Comparison of ENCODE assay signal across 13 mouse cellular contexts in the genomic region with DNA sequence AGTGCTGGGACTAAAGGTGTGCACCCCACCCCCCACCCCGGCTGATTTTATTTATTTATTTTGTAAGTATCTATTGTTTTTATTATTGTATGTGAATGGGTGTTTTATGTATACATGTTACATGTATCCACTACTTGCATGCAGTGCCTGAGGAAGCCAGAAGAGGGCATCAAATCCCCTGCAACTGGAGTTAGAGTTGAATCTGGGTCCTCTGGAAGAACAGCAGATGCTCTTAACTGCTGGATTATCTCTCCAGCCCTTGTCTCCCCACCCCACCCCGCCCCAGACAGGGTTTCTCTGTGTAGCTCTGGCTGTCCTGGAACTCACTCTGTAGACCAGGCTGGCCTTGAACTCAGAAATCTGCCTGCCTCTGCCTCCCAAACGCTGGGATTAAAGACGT. TPM values are rescaled to one million over a fixed set of nuclear protein-coding genes. Genes with fewer than 3 reads are reported as not detected.
DNase-seq lines count a peak whose midpoint lies in the region; TF ChIP-seq lines count a peak whose summit lies in the region.
"Had no signal": no experiment of that assay in that cellular context is flagged by ENCODE, and none has a peak within 500 bp of the region (broad histone marks: within the 10 kb centered on the region; RNA-seq: fewer than 3 reads in every experiment).

No protein-coding gene starts in this region.

- no peaks in the 10 kb centered on the region for H3K36me3 ChIP-seq in ES-E14 (ENCODE audit: control insufficient read depth, insufficient read depth, low read length, poor library complexity, severe bottlenecking)
- H3K36me3 ChIP-seq: neural tube, embryonic 15.5 days had no signal

- no peak overlapping the region for H3K27ac ChIP-seq in layer of hippocampus, adult 2 months
- no peak overlapping the region for H3K27ac ChIP-seq in ES-E14 (ENCODE audit: insufficient read depth, low read depth, low read length, poor library complexity, severe bottlenecking)
- H3K27ac ChIP-seq: lung, embryonic 15.5 days; neural tube, embryonic 15.5 days had no signal

- no peak overlapping the region for H3K4me3 ChIP-seq in layer of hippocampus, adult 2 months
- H3K4me3 ChIP-seq in ES-E14 (ENCODE audit: insufficient read depth in 1 of 2, low read depth in 1 of 2, low read length in 2 of 2, poor library complexity in 1 of 2, severe bottlenecking in 1 of 2), result no peak overlapping the region
- H3K4me3 ChIP-seq: lung, embryonic 15.5 days; neural tube, embryonic 15.5 days had no signal

- no peak for DNase-seq in layer of hippocampus, adult 2 months (ENCODE audit: low spot score in 2 of 2)
- no peak for DNase-seq in layer of hippocampus, postnatal 10 days (ENCODE audit: low spot score in 2 of 2)
- peak; percentile 38 for DNase-seq in ES-E14 (ENCODE audit: low read depth, low spot score)
- peak; percentile 12 for DNase-seq in c-Kit-negative CD71-positive TER-119-positive erythroid progenitor cells, embryonic 14.5 days (ENCODE audit: low read depth, low spot score)
- peak; percentile 32 to 45 for DNase-seq in thymus, postnatal 10 days (ENCODE audit: low spot score in 2 of 2)
- no peak for DNase-seq in ovary, adult 18-20 months (ENCODE audit: low spot score)
- DNase-seq in spleen, adult 12 weeks (ENCODE audit: low spot score), result no peak
- DNase-seq: adrenal gland, postnatal 14 days; cerebellum, adult 11 months; heart, postnatal 4 days; kidney, adult 18-20 months had no signal

- TF ChIP-seq CTCF in layer of hippocampus, adult 2 months (conservative IDR thresholded peaks at IDR 0.05), result peak; percentile 52

- H3K9ac ChIP-seq in ES-E14 (ENCODE audit: insufficient read depth, low read depth, low read length, poor library complexity, severe bottlenecking), result no peak overlapping the region
- H3K9ac ChIP-seq: lung, embryonic 15.5 days; neural tube, embryonic 15.5 days had no signal

- 0 out of 4 replicates have a peak, but pooled peaks cover 0 to 2% of the 10 kb centered on the region in 2 experiments for H3K4me1 ChIP-seq in ES-E14 (ENCODE audit: control insufficient read depth in 2 of 2, insufficient read depth in 2 of 2, low read length in 2 of 2, poor library complexity in 1 of 2)
- H3K4me1 ChIP-seq: lung, embryonic 15.5 days had no signal

- in situ Hi-C loops in ES-E14 (cut with MboI; ENCODE audit: low sequenced_read_pairs in 2 of 2, unreplicated experiment in 2 of 2), result no loop called here

- no peaks in the 10 kb centered on the region for H3K9me3 ChIP-seq in ES-E14 (ENCODE audit: control insufficient read depth, insufficient read depth, low read depth, low read length)
- H3K9me3 ChIP-seq: lung, embryonic 15.5 days; neural tube, embryonic 15.5 days had no signal

TF ChIP-seq in ES-E14, 5 proteins besides CTCF, POLR2A, EP300 and RAD21:
- TF ChIP-seq HCFC1 (IDR thresholded peaks at IDR 0.05; ENCODE audit: borderline replicate concordance, insufficient read depth, low read length), result no peak
- no peak for TF ChIP-seq CHD2 (IDR thresholded peaks at IDR 0.05; ENCODE audit: low read depth, low read length)
- TF ChIP-seq ZC3H11A (IDR thresholded peaks at IDR 0.05; ENCODE audit: borderline replicate concordance, low read depth, low read length), result no peak
- no peak for TF ChIP-seq MAFK (IDR thresholded peaks at IDR 0.05; ENCODE audit: insufficient read depth, low read depth, low read length)
- TF ChIP-seq ZNF384 (IDR thresholded peaks at IDR 0.05; ENCODE audit: low read depth, low read length), result no peak
TF ChIP-seq in ES-E14: peak in this region for 0.

RNA-seq across cellular contexts. Expression of a gene that starts 25.1 kb away (rescaled TPM):
- total RNA-seq in layer of hippocampus, adult 2 months (2021), result 1 to 10 TPM; 1.9 to 2.5 TPM
- 1 to 10 TPM; 4.0 to 4.8 TPM for total RNA-seq in layer of hippocampus, postnatal 10 days (2021)
- total RNA-seq in ES-E14 (2012; rRNA removed), result 0.16 and 0.22 TPM in 2 replicates

RNA-seq across cellular contexts. Expression of a gene that starts 36.2 kb away (rescaled TPM):
- 10 to 100 TPM; 47.2 to 48.0 TPM for total RNA-seq in layer of hippocampus, adult 2 months (2021)
- total RNA-seq in layer of hippocampus, postnatal 10 days (2021), result 10 to 100 TPM; 54.2 to 58.4 TPM
- total RNA-seq in ES-E14 (2012; rRNA removed), result 10.7 and 15.4 TPM in 2 replicates

RNA-seq across cellular contexts. Expression of a gene that starts 55.0 kb away (rescaled TPM):
- 10 to 100 TPM; 58.9 to 60.5 TPM for total RNA-seq in layer of hippocampus, adult 2 months (2021)
- total RNA-seq in layer of hippocampus, postnatal 10 days (2021), result 10 to 100 TPM; 52.4 to 55.2 TPM
- 72.4 and 75.1 TPM in 2 replicates for total RNA-seq in ES-E14 (2012; rRNA removed)

RNA-seq across cellular contexts. Expression of a gene that starts 58.0 kb away (rescaled TPM):
- total RNA-seq in layer of hippocampus, adult 2 months (2021), result 10 to 100 TPM; 22.0 to 27.4 TPM
- 10 to 100 TPM; 27.1 to 27.2 TPM for total RNA-seq in layer of hippocampus, postnatal 10 days (2021)
- total RNA-seq in ES-E14 (2012; rRNA removed), result 34.7 and 36.3 TPM in 2 replicates

Comparison
In these comparisons a context has a peak if more than half of its experiments do, and no peak if none do; other contexts are left out.
1. DNase-seq: peak in ES-E14 (single experiment), c-Kit-negative CD71-positive TER-119-positive erythroid progenitor cells, embryonic 14.5 days (single experiment) and thymus, postnatal 10 days (2 of 2); none in layer of hippocampus, adult 2 months (0 of 2), layer of hippocampus, postnatal 10 days (0 of 2), ovary, adult 18-20 months (single experiment) and spleen, adult 12 weeks (single experiment).